Mouse (Mus musculus) CD4-positive, CD25-positive, alpha-beta regulatory T cell, adult 2 months (primary cell): Measurements from ENCODE around the gene Usp20.
"Not testable (repeated sequence)": the region's sequence is repeated elsewhere in the genome, so short reads cannot be mapped to it uniquely, and the experiment has no call there.

ENCODE experiments used
- DNase-seq: peaks from one replicate; pipeline ENCODE4 v3.0.0-alpha.2; 2012; ENCODE audit warnings: low read depth, low spot score

The Usp20 gene

GRCm38 (mm10) chr2:30981790-30982513, at the start of gene Usp20, which contains the start of gene BC005624:
TSS of gene Usp20 (plus strand) at chr2:30982279.
TSS of gene BC005624 (minus strand) at chr2:30982201.
- peak; percentile 100 for DNase-seq

DNA sequence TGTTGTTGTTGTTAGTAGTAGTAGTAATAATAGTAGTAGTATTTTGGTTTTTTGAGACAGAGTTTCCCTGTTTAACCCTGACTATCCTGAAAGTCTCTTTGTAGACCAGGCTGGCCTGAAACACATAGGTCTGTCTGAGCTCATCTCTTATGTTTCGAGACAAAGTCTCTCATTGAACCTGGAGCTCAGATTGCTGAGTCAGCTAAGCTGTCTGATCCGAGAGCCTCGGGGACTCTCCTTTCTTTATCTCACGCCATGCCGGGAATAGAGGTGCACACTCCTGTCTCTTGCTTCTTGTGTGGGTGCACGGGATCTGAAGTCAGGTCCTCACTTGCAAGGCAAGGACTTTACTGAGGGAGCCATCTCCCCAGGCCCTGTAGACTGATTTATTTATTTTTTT, 49.0 kb upstream of the Usp20 start:
- no peak for DNase-seq

DNA sequence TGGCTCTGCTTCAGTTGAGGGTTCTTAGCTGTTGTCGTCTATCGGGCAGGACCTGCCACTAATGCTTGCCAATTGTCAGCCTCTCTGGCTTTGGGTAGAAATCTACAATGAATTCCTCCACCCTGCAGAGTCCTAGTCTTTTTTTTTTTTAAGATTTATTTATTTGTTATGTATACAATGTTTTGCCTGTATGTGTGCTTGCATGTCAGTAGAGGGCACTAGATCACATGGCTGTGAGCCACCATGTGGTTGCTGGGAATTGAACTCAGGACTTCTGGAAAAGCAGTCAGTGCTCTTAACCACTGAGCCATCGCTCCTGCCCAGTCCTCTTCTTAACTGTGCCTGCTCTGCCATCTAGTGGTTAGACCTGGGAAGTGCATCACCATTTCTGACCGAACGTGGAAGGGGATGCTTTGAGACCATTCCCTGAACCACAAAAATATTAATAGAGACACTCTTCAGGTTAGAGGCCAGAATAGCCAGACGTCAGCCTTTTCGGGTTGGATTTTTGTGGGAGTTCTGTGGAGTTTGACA, 48.1 kb upstream of the Usp20 start:
- DNase-seq = peak; percentile 85

DNA sequence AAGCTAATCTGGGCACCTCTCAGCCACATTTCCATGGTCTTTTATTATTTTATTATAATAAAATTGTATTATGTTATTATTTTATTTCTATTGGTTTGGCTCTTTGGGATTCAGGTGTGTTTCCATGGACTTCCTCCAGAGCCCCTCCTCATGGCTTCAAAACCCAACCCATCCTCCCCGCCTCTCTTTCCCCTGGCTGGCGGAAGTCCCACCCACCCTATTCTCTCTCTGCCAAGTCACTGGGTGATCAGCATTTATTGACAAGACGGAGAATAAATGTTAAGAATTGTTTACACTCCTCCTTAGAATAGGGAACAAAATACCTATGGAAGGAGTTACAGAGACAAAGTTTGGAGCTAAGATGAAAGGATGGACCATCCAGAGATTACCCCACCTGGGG, 45.3 kb upstream of the Usp20 start:
- no peak for DNase-seq

DNA sequence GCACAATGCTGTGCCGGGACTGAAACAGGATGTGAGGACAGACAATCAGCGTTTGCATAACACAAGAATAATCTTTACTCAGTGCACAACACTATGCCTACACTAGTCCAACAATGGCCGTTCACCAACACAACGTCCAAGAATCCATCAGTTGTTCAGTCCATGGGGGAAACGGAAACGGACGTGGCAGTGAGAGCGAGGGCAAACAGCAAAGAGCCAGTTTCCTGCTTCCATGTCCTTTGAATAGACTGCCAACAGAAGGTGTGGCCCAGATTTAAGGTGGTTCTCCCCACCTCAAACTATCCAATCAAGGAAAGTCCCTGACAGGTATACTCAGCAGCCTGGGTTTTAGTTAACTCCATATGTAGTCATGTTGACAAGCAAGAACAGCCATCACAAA, 44.3 kb upstream of the Usp20 start:
- no peak for DNase-seq

DNA sequence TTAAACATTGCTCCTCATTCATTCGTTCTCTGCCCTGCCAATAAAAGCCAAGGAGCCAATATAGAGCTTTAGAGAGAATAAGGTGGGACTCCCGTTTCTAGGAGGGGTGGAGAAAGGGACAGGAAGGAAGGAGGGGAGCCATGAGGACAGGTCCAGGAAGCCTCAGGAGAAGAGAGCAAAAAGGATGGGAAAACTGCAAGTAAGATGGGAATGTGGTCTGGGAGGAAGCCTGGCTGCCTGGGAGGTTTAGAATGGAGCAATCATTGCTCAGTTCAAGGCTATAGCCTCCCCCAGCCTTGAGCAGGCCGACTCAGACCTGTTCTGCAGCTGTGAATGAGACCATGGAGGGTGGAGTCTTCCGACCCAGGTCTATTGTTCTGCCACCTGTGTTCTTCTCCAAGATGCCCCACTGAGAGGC, 43.5 kb upstream of the Usp20 start:
- no peak for DNase-seq

GRCm38 (mm10) chr2:30941586-30941985, 40.5 kb upstream of the Usp20 start:
- no peak for DNase-seq

DNA sequence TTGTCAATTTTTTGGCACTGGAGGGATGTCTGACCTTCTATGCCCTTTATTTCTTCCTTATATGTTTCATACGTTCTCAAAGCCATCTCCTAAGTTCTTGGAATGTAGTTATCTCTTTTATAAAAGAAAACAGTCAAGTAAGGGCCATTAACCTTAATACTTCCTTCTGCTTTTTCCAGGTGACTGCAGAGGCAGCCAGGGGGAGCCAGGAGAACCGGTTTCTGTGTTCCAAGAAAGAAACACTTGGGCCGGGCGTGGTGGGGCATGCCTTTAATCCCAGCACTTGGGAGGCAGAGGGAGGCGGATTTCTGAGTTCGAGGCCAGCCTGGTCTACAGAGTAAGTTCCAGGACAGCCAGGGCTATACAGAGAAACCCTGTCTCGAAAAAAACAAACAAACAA, 40.0 kb upstream of the Usp20 start:
- not testable (repeated sequence) for DNase-seq

GRCm38 (mm10) chr2:30942603-30943011, 39.5 kb upstream of the Usp20 start:
- DNase-seq = peak; percentile 90

DNA sequence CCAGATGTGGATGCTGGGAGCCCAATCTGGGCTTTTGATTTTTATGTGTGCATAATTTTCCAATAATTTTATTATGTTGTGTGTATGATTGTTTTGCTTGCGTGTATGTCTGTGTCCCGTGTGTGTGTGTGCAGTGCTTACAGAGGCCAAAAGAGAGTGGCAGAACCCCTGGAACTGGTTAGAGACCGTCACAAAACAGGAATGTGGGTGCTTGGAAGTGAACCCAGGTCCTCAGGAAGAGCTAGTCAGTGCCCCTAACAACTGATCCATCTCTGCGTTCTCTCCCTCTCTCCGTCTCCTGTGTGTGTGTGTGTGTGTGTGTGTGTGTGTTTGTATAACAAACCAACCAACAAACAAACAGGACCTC, 29.6 kb upstream of the Usp20 start:
- DNase-seq = no peak

- DNase-seq = peak; percentile 94
Measured at GRCm38 (mm10) chr2:30952824-30953490, 29.1 kb upstream of the Usp20 start, which contains the start of gene Tor1b. TSS of gene Tor1b (plus strand) at chr2:30952959.

- DNase-seq = no peak
Measured at GRCm38 (mm10) chr2:30954797-30955196, 27.3 kb upstream of the Usp20 start.

GRCm38 (mm10) chr2:30957511-30957910, 24.6 kb upstream of the Usp20 start:
- no peak for DNase-seq

DNA sequence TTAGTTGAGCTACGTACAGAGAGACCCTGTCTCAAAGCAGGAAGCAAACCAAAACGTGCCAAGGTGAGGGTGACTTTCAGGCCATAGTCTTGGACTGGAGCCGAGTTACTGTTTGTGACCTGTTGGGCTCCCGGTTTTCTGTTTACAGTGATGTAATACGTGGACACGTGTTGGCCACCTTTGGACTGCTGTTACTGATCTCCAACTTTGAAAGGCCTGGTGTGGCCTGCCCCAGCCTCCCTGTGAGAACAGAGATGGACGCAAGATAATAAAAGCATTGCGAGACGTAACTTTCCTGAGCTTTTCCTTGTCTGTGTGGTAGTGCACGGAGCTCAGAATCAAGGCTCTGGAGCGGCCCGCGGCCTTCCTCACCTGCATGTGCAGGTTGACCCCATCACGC, 23.4 kb upstream of the Usp20 start:
- DNase-seq = no peak

DNA sequence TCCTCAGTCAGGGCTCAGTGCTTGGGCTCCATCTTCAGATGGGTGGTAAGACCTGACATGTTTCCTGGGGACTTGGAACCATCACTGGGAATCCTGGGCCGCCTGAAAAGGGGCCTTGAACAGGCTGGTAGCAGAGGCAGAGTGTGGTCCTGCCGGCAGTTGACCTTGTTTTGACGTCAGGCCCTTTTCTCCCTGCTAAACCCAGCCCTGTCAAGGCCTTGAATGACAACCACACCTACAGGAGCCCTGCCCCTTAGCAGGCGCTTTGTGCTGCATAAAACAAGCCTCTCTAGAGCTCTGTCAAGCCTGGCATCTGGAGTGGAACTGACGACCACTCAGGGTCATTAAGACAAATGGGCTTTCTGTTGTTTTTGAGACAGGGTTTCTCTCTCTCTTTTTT, 22.2 kb upstream of the Usp20 start:
- no peak for DNase-seq

GRCm38 (mm10) chr2:30962570-30963254, 19.4 kb upstream of the Usp20 start:
- DNase-seq = no peak

GRCm38 (mm10) chr2:30965627-30966026, 16.5 kb upstream of the Usp20 start:
- DNase-seq = no peak

DNA sequence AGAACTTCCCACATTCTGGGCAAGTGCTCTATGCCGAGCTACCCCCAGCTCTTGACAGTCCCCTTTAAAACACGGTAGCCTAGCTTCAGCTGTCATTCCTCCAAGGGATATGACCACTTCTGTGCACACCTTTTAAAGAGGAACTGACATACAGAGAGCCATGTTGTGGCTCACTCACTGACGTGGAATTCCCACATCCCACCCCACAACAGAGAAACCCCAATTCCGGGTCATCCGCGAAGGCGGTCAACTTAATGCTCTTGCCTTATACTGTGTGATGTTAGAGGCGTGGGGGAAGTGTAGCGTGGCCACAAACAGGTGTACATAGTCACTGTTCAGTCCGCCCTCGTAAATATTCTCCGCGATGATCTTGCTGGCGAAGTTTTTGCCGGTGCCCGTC, 15.3 kb upstream of the Usp20 start:
- DNase-seq = no peak

DNA sequence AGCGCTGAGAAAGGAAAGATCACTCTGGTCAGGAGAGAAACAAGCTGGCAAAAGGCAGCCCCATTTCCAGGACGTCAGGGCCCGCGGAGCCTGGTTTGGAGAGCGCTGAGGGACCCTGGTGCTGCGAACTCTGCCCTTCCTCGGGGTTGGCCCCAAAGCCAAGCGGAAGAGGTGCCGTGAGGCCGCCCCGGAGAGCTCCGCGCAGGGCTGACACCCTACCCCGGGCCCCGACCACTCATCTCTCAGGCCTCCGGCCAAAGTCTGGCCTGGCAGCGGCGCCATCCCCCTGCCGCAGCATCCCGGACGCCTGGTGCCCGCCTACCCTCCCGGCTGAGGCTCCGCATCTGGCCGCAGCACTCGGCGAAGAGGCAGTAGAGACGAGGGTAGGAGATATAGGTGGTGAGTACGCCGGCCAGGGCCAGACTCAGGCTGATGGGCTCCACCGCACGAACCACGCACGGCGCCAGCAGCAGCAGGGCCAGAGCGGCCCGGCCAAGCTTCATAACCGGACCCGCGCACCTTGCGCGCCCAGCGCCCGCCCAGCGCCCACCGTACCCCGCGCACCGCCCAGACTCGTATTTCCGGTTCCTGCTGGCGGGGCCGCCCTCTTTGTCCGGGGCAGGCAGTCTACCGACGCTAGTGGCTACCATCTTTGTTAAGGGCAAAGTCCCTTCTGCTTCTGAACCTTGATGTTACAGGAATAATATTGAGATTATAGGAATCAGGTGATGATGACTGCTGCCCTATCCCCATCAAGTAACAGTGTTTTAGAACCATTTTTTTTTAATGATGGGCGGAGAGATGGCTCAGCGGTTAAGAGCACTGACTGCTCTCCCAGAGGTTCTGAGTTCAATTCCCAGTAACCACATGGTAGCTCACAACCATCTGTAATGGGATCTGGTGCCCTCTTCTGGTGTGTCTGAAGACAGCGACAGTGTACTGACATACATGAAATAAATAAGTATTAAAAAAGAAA, 14.4 kb upstream of the Usp20 start, which contains the start of gene Tor1a:
Gene Tor1a (minus strand): TSS at position 582 of the 976 bp plus-strand sequence.
- peak; percentile 90 for DNase-seq

- DNase-seq = peak; percentile 24
Measured at GRCm38 (mm10) chr2:30983024-30983423, 945 bp downstream of the Usp20 start.
